Mouse (Mus musculus) forebrain, embryonic 13.5 days (tissue): ENCODE results near the gene Gm21887. TPM values are rescaled to one million over a fixed set of nuclear protein-coding genes. Genes with fewer than 3 reads are reported as not detected.
"Not testable (repeated sequence)": the region's sequence is repeated elsewhere in the genome, so short reads cannot be mapped to it uniquely, and the experiment has no call there.

Experiments
- ATAC-seq: fragments of 200-750 bp; cut with Nextera tagmentation; 2 replicates; pipeline ENCODE4 v1.8.0; 2017
- H3K27ac ChIP-seq: fragments of 300-500 bp; sonication (generic); 2 replicates; pipeline ENCODE4 v1.5.1; 2015; ENCODE audit warnings: inconsistent platforms, mild to moderate bottlenecking, moderate library complexity
- H3K27me3 ChIP-seq: fragments of 300-500 bp; sonication (generic); 2 replicates; pipeline ENCODE4 v1.6.1; 2015; ENCODE audit warnings: mild to moderate bottlenecking, inconsistent platforms
- H3K36me3 ChIP-seq: fragments of 300-500 bp; sonication (generic); 2 replicates; pipeline ENCODE4 v1.6.1; 2015; ENCODE audit warnings: mild to moderate bottlenecking, inconsistent platforms; ENCODE audit not compliant: poor library complexity, severe bottlenecking
- H3K4me1 ChIP-seq: fragments of 300-500 bp; sonication (generic); 2 replicates; pipeline ENCODE4 v1.6.1; 2015; ENCODE audit warnings: inconsistent platforms
- H3K4me2 ChIP-seq: fragments of 300-500 bp; sonication (generic); 2 replicates; pipeline ENCODE4 v1.6.1; 2015; ENCODE audit warnings: inconsistent platforms, mild to moderate bottlenecking, moderate library complexity
- H3K4me3 ChIP-seq: fragments of 300-500 bp; sonication (generic); 2 replicates; pipeline ENCODE4 v1.5.1; 2015; ENCODE audit warnings: mild to moderate bottlenecking, inconsistent platforms
- H3K9ac ChIP-seq: fragments of 300-500 bp; sonication (generic); 2 replicates; pipeline ENCODE4 v1.6.1; 2015; ENCODE audit warnings: mild to moderate bottlenecking, inconsistent platforms
- H3K9me3 ChIP-seq: fragments of 300-500 bp; sonication (generic); replicated peaks from 2 replicates; pipeline ENCODE4 v1.6.1; 2016; ENCODE audit warnings: inconsistent platforms
- WGBS: fragments of 180-500 bp; shearing (Covaris S2); methylation state at CpG from one replicate; pipeline ENCODE4 v1.1.7; 2015; 5-methylcytosine and 5-hydroxymethylcytosine counted together
- polyA plus RNA-seq: library from polyadenylated mRNA; unstranded; fragments of >200 nt; fragmentation: Nextera tagmentation; extraction: Ambion mirVana; gene quantifications from 2 replicates; pipeline ENCODE4 v1.2.1, GENCODE M21; 2015

Gm21887 gene
- polyA plus RNA-seq, 1 experiment from 2014 or later, result 195 TPM

- not testable (repeated sequence) for ATAC-seq, H3K4me3 ChIP-seq, H3K27me3 ChIP-seq, H3K9ac ChIP-seq, H3K27ac ChIP-seq, H3K4me2 ChIP-seq, H3K4me1 ChIP-seq
- Histone ChIP-seq H3K9me3 (peaks cover 77% of the 10 kb centered on the region), H3K36me3 (peaks cover 69% of the 10 kb centered on the region)
- 89% methylated on average over 7 of the region's 7 CpGs for WGBS
These were observed 31.5 kb upstream of the Gm21887 start for GRCm38 (mm10) chrX:169977856-169978435.

DNA sequence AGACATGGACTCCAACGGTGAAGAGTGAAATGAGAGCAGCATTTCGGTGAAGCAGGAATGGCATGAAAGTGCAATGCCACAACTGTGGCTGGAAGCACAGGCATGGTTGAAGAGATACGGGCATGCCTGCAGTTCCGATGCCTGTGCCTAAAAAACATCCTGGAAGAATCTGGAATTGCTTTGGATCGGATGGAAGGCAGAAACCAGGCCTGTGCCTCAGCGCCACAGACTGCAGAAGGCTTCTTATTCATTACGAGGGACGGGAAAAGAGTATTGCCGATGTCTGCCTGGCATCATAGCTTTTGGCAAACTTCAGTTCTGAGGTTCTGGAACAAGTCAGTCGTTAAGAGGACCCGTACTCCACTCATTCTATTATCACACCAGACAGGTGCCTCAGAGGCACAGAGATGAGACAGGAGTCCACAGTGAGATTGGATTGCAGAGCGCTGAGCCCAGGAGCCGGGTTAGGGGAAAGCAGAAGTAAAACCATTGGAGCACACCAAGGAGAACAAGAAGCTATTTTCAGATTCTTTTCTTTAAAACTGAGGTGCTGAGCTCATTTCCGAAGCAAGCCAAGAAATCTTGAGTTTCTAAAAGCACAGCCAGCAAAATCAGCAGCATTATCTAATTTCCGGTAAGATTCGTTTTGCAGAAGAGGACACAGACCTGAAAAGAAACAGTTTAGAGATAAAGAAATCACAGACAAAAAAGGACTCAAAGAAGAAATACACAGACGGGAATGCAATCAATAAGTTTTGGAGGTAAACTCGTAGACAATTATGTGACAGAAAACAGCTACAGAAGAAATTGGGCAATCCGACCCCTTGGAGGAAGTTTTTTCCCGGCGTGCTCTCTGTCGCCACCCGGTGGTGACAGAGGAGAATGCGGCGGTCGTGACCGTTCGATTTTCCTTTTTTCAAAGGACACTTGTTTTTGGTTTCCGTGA lies 30.8 kb upstream of the Gm21887 start:
- not testable (repeated sequence) for H3K27ac ChIP-seq, H3K4me1 ChIP-seq, H3K27me3 ChIP-seq, H3K9ac ChIP-seq, H3K4me3 ChIP-seq
- Histone ChIP-seq H3K9me3 (peaks cover 80% of the 10 kb centered on the region), H3K4me2 (peak overlapping the region; percentile 26), H3K36me3 (peaks cover 72% of the 10 kb centered on the region)
- 0 out of 2 replicates have a peak, but pooled peaks have one; percentile 25 for ATAC-seq
- WGBS, result 70% methylated on average over 29 of the region's 29 CpGs

DNA sequence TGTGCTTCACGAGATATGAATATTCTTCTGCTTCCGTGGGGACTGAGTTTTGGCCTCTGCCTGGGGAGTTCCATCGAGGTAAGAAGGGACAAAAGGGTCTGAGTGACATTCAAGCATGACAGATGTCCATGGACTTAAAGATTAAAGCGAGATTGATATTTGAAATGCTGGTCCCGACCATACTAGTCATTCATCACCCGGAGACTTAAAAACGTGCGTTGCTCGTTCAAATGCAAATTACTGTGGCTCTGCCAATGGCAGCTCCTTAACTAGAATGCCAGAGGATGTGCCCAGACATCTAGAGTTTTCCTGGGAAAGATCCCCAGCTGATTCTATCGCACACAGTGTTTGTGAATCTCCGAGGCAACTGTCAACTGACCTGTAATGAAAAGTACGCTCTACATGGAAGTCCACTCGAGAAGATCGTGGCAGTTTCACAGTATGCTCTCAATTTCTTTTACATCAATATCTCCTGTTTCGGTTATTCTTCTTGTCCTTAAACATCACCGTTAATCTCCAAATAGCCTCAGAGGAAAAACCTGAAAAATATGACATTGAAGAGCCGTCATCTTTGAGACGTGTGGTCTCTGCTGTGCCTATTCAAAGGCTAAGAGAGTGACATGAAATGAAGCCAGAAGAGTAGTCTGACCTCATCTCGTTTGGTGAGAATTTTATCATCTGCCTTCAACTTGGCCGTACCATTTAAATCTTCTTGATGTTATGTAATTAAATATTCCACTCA lies 29.8 kb upstream of the Gm21887 start:
- not testable (repeated sequence) for H3K9ac ChIP-seq, H3K27ac ChIP-seq, H3K4me1 ChIP-seq, H3K27me3 ChIP-seq
- Histone ChIP-seq H3K36me3 (peaks cover 74% of the 10 kb centered on the region), H3K9me3 (peaks cover 81% of the 10 kb centered on the region), H3K4me3 (peak overlapping the region; percentile 0; the same call in 1 of the 2 replicates), H3K4me2 (peak overlapping the region; percentile 26)
- ATAC-seq, result peak; percentile 44
- 78% methylated on average over 20 of the region's 20 CpGs for WGBS

GRCm38 (mm10) chrX:169980203-169980556 lies 29.3 kb upstream of the Gm21887 start:
- 84% methylated on average over 6 of the region's 6 CpGs for WGBS
- Histone ChIP-seq H3K36me3 (peaks cover 74% of the 10 kb centered on the region), H3K9me3 (peaks cover 80% of the 10 kb centered on the region)
- H3K27ac ChIP-seq, H3K4me2 ChIP-seq, ATAC-seq, H3K9ac ChIP-seq, H3K4me3 ChIP-seq, H3K4me1 ChIP-seq, H3K27me3 ChIP-seq: not testable (repeated sequence)

DNA sequence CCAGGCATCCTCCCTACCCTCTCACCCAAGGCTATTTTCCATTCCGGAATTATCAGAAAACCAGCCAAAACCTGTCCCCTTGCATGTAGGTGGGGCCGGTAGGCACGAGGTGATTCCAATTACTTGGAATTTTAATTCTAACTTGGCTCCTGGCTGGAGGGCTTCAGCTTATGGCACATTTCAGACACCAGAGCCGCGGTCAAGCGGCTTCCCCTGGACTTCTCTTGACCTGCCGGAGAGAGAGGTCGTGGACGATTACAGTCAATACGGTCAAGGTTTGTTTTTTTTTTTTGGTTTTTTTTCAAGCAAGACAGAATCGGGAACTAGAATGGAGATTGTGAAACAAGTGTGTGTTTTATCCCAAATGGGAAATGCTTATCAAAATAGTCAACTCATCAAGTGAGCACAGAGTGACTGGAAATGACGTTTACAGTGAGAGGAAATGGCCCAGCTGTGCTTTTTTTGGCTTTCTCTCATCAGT lies 28.6 kb upstream of the Gm21887 start:
- Histone ChIP-seq H3K9ac (no peak overlapping the region), H3K36me3 (peaks cover 75% of the 10 kb centered on the region), H3K4me2 (no peak overlapping the region), H3K4me1 (no peaks in the 10 kb centered on the region), H3K4me3 (no peak overlapping the region), H3K9me3 (peaks cover 79% of the 10 kb centered on the region), H3K27me3 (no peaks in the 10 kb centered on the region), H3K27ac (no peak overlapping the region)
- no peak for ATAC-seq
- WGBS, result 88% methylated on average over 12 of the region's 12 CpGs

- not testable (repeated sequence) for H3K9ac ChIP-seq, H3K4me1 ChIP-seq, H3K4me3 ChIP-seq, H3K4me2 ChIP-seq, ATAC-seq, H3K27me3 ChIP-seq, H3K27ac ChIP-seq
- Histone ChIP-seq H3K9me3 (peaks cover 83% of the 10 kb centered on the region), H3K36me3 (peaks cover 80% of the 10 kb centered on the region)
- 92% methylated on average over 19 of the region's 19 CpGs for WGBS
These were observed 27.7 kb upstream of the Gm21887 start for GRCm38 (mm10) chrX:169981761-169982181.

- 92% methylated on average over 23 of the region's 23 CpGs for WGBS
- H3K9me3 ChIP-seq, result peaks cover 85% of the 10 kb centered on the region
- H3K36me3 ChIP-seq, result peaks cover 80% of the 10 kb centered on the region
- not testable (repeated sequence) for H3K4me1 ChIP-seq, H3K9ac ChIP-seq, H3K4me3 ChIP-seq, ATAC-seq, H3K27me3 ChIP-seq, H3K4me2 ChIP-seq, H3K27ac ChIP-seq
These were observed 26.7 kb upstream of the Gm21887 start for GRCm38 (mm10) chrX:169982606-169983400.

- not testable (repeated sequence) for H3K4me3 ChIP-seq, H3K9ac ChIP-seq, H3K4me2 ChIP-seq, ATAC-seq, H3K4me1 ChIP-seq, H3K27me3 ChIP-seq
- Histone ChIP-seq H3K27ac (peak overlapping the region; percentile 1; the same call in 1 of the 2 replicates), H3K36me3 (peaks cover 77% of the 10 kb centered on the region), H3K9me3 (peaks cover 84% of the 10 kb centered on the region)
- WGBS, result 90% methylated on average over 19 of the region's 19 CpGs
These were observed 25.9 kb upstream of the Gm21887 start for GRCm38 (mm10) chrX:169983401-169984165.

DNA sequence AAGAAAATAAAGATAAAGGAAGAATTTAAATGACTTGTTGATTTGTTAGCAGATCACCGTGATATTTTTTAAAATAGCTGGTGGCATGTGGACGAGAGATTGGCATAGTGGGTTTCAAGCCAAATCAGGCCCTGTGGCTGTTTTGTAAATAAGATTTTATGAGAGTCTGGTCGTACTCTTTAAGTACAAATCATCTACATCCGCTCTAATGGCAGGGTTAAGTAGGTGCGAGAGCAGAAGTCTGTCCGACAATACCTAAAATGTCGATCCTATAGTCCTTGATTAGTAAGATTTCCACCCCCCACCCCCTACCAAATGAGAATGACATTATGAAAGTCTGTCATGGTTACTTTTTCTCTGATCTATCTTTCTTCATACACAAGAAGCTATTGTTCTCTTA lies 25.1 kb upstream of the Gm21887 start:
- H3K4me1 ChIP-seq, ATAC-seq, H3K27ac ChIP-seq, H3K9ac ChIP-seq, H3K27me3 ChIP-seq, H3K4me2 ChIP-seq, H3K4me3 ChIP-seq: not testable (repeated sequence)
- 91% methylated on average over 7 of the region's 7 CpGs for WGBS
- H3K36me3 ChIP-seq, result peaks cover 82% of the 10 kb centered on the region
- peaks cover 84% of the 10 kb centered on the region for H3K9me3 ChIP-seq

DNA sequence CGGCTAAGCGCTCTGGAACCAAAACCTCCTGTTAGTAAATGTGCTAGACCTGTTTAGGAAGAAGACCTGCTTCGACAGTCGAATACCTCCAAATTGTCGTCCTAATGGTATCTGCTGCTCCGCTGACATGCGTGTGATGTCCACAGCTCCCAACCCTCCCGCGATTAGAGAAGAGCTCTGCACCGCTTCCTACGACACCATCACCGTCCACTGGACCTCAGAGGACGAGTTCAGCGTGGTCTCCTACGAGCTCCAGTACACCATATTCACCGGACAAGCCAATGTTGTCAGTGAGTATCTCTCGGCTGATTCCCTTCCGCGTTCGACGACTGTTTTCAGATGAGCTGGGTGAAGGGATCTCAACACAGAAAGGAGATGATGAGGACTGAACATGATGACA lies 24.6 kb upstream of the Gm21887 start:
- Histone ChIP-seq H3K9me3 (peaks cover 82% of the 10 kb centered on the region), H3K36me3 (peaks cover 82% of the 10 kb centered on the region)
- not testable (repeated sequence) for H3K27me3 ChIP-seq, H3K4me3 ChIP-seq, H3K27ac ChIP-seq, H3K4me1 ChIP-seq, H3K4me2 ChIP-seq, H3K9ac ChIP-seq, ATAC-seq
- 93% methylated on average over 21 of the region's 21 CpGs for WGBS

GRCm38 (mm10) chrX:169985796-169986195 lies 23.7 kb upstream of the Gm21887 start:
- Histone ChIP-seq H3K36me3 (peaks cover 82% of the 10 kb centered on the region), H3K9me3 (peaks cover 80% of the 10 kb centered on the region)
- not testable (repeated sequence) for H3K4me3 ChIP-seq, H3K9ac ChIP-seq, H3K27me3 ChIP-seq, H3K4me1 ChIP-seq, H3K4me2 ChIP-seq, H3K27ac ChIP-seq
- WGBS, result 84% methylated on average over 18 of the region's 18 CpGs
- peak; percentile 4; the same call in 1 of the 2 replicates for ATAC-seq
